In genomic region chr13:106723315-106723714, GRCm38 (mm10) we compare ENCODE assay signal across 24 mouse cellular contexts.
DNase-seq lines count a peak whose midpoint lies in the region; ATAC-seq lines count a peak whose summit lies in the region.
"Had no signal": no experiment of that assay in that cellular context is flagged by ENCODE, and none has a peak within 500 bp of the region (broad histone marks: within the 10 kb centered on the region; RNA-seq: fewer than 3 reads in every experiment).

No protein-coding gene starts in this region.

- peak; percentile 21 to 45 for DNase-seq in frontal cortex, adult 2 months (ENCODE audit: extremely low spot score in 1 of 2, low spot score in 1 of 2)
- DNase-seq in frontal cortex, postnatal 25 days (ENCODE audit: low spot score in 2 of 2): no peak
- peak; percentile 27 to 40 for DNase-seq in left cerebral cortex, postnatal 36 days (ENCODE audit: low spot score in 2 of 2)
- no peak for DNase-seq in left cerebral cortex, postnatal 4 days
- DNase-seq in R1 (ENCODE audit: low read depth, low spot score): peak; percentile 39
- DNase-seq in brain, adult 2 months (ENCODE audit: low read depth, low spot score): peak; percentile 82
- no peak for DNase-seq in spleen, postnatal 4 days (ENCODE audit: low spot score in 2 of 2)
- DNase-seq: adrenal gland, adult 8-10 months; adrenal gland, postnatal 25 days; B cell, adult 2 months; cerebellum, adult 18-20 months; cerebellum, adult 9-10 months; cerebellum, postnatal 14 days; gastrocnemius, postnatal 10 days; gastrocnemius, postnatal 36 days; heart, postnatal 10 days; heart, postnatal 4 days had no signal

- intact Hi-C loops in left cerebral cortex, postnatal 36 days (cut with DNase I): no loop called here
- intact Hi-C loops in left cerebral cortex, postnatal 4 days (cut with DNase I): no loop called here

- ATAC-seq in monocyte, adult 5-6 weeks (replicated peaks; ENCODE audit: insufficient number of reproducible peaks, low FRiP score, low TSS enrichment, poor library complexity, severe bottlenecking): no peak
- ATAC-seq: activated CD4-positive, CD25-positive, alpha-beta regulatory T cell, adult 4 months; forebrain, embryonic 15.5 days; hindbrain, postnatal 0 days; inflammation-experienced regulatory T-cells, adult 6 months; intestine, postnatal 0 days; Patski had no signal

Comparison
In these comparisons a context has a peak if more than half of its experiments do, and no peak if none do; other contexts are left out.
1. DNase-seq: peak in frontal cortex, adult 2 months (2 of 2), left cerebral cortex, postnatal 36 days (2 of 2), R1 (single experiment) and brain, adult 2 months (single experiment); none in frontal cortex, postnatal 25 days (0 of 2), left cerebral cortex, postnatal 4 days (single experiment) and spleen, postnatal 4 days (0 of 2).